Mouse (Mus musculus): ENCODE measurements around the gene Ugt1a7c. TPM values are rescaled to one million over a fixed set of nuclear protein-coding genes. Genes with fewer than 3 reads are reported as not detected.

Ugt1a7c gene
- polyA plus RNA-seq, 1 experiment from 2014 or later, result 0.86 TPM

DNA sequence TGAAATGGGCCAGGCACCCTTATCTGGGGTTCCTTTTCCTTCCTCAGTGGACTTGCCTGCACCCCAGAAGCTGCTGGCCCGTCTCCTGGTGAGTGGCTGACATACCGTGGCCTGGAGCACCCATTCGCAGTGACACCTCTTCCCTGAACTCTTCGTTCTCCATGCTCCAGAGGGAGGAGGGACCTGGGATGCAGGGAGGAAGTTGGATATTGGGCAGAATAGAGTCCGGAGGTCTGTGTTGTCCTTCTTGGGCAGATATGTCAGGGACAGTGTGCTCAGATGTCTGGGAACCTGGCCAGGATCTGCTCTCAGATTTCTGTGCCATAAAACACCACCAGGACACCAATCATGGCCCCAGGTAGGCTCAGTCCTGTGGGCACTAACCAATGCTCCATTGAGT is 145.2 kb downstream of the Ugt1a7c start:
- Histone ChIP-seq H3K36me3 (no peaks in the 10 kb centered on the region), H3K27me3 (no peaks in the 10 kb centered on the region), H3K4me3 (replicated peaks) (no peak overlapping the region), H3K4me1 (replicated peaks) (no peaks in the 10 kb centered on the region), H3K9me3 (peaks cover 94% of the 10 kb centered on the region), H3K27ac (no peak overlapping the region), H3K9ac (replicated peaks) (no peak overlapping the region), H3K4me2 (replicated peaks) (no peak overlapping the region)
- 72% methylated on average over 5 of the region's 5 CpGs for WGBS
- ATAC-seq, result no peak

DNA sequence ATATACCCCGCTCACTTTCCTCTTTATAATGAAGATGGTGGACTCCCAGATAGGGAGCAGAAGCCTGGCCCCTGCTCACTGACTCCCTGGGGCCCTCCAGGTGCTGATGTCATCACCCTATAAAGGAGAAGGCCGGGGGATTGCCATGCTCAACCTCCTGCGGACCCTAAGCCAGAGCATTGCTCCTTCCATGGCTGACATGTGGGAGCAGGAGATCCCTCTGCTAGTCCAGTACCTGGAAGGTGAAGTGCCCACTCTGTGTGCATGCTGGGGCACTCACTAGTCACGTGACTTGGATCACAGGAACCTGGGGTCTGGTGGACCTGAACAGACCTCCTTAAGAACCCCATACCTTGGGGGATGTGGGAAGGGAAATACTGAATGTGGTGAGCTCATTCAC is 145.7 kb downstream of the Ugt1a7c start:
- Histone ChIP-seq H3K4me3 (replicated peaks) (no peak overlapping the region), H3K27me3 (no peaks in the 10 kb centered on the region), H3K4me1 (replicated peaks) (no peaks in the 10 kb centered on the region), H3K9ac (replicated peaks) (no peak overlapping the region), H3K4me2 (replicated peaks) (no peak overlapping the region), H3K36me3 (no peaks in the 10 kb centered on the region), H3K27ac (no peak overlapping the region), H3K9me3 (peaks cover 94% of the 10 kb centered on the region)
- ATAC-seq, result 0 out of 2 replicates have a peak, but pooled peaks have one; percentile 3
- WGBS, result 75% methylated on average over 4 of the region's 4 CpGs

DNA sequence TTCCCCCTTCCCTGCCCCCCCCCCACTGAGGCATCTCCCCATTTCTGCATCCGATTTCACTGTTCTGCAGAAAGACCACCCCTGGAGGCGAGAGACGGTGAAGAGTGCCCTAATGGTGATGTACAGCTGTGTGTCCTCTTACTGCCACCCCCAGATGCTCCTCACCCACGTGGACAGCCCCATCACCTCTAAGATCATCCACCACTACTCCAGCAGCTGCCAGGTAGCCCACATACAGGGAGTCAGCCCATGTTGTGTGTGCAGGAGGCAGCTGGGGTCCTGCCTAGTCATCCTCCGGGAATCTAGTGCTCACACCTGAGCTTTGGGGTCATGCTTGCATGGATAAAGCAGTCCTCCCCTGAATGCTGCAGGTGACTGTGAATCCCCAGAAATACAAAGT is 149.0 kb downstream of the Ugt1a7c start:
- H3K27ac ChIP-seq, result no peak overlapping the region
- no peaks in the 10 kb centered on the region for H3K27me3 ChIP-seq
- peaks cover 96% of the 10 kb centered on the region for H3K9me3 ChIP-seq
- WGBS, result 68% methylated on average over 5 of the region's 5 CpGs
- no peaks in the 10 kb centered on the region for H3K4me1 ChIP-seq (replicated peaks)
- H3K9ac ChIP-seq (replicated peaks), result no peak overlapping the region
- no peak overlapping the region for H3K4me2 ChIP-seq (replicated peaks)
- no peaks in the 10 kb centered on the region for H3K36me3 ChIP-seq
- no peak overlapping the region for H3K4me3 ChIP-seq (replicated peaks)
- ATAC-seq, result no peak

DNA sequence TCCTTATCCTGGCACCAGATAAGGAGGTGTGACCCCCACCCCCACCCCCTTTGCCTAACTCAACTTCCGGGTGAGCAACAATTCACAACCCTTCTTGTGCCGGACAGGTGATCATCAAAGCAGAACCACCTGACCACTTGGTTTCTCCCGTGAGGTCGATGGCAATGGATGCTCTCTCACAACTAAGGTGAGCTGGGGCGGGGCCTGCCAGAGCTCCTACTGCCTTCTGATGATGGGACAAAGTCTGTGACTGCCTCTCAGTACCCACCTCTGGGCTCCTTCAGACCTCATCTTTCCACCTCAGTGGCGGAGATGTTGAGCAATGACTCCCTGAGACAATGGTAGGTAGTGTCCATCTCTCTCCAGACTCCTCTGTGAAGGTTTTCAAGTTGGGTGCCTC is 151.0 kb downstream of the Ugt1a7c start:
- H3K4me3 ChIP-seq (replicated peaks), result no peak overlapping the region
- H3K4me2 ChIP-seq (replicated peaks), result no peak overlapping the region
- no peak for ATAC-seq
- no peak overlapping the region for H3K9ac ChIP-seq (replicated peaks)
- H3K27me3 ChIP-seq, result no peaks in the 10 kb centered on the region
- no peaks in the 10 kb centered on the region for H3K4me1 ChIP-seq (replicated peaks)
- H3K27ac ChIP-seq, result no peak overlapping the region
- no peaks in the 10 kb centered on the region for H3K36me3 ChIP-seq
- peaks cover 96% of the 10 kb centered on the region for H3K9me3 ChIP-seq
- 79% methylated on average over 6 of the region's 6 CpGs for WGBS

DNA sequence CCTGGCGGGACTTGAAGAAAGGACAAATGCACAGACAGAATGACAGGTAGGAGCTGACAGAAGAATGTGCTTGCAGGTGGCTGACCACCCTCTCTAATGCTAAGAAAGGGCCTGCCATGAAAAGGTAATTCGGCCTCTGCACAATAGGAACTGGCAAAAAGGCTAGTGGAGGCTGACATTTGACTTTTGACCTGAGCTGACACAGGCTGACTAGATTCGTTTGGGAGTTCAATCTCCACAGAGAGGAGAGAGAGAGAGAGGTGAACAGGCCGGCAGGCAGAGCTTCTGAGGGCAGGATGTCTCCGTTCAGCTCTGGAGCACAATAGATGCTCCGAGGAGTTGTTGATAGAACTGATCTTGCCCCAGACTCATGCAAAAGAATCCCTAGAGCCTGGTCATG is 151.5 kb downstream of the Ugt1a7c start:
- no peaks in the 10 kb centered on the region for H3K4me1 ChIP-seq (replicated peaks)
- no peaks in the 10 kb centered on the region for H3K27me3 ChIP-seq
- H3K36me3 ChIP-seq, result no peaks in the 10 kb centered on the region
- no peak overlapping the region for H3K9ac ChIP-seq (replicated peaks)
- no peak overlapping the region for H3K27ac ChIP-seq
- 43% methylated on average over 6 of the region's 6 CpGs for WGBS
- H3K9me3 ChIP-seq, result peaks cover 96% of the 10 kb centered on the region
- no peak for ATAC-seq
- no peak overlapping the region for H3K4me3 ChIP-seq (replicated peaks)
- no peak overlapping the region for H3K4me2 ChIP-seq (replicated peaks)

DNA sequence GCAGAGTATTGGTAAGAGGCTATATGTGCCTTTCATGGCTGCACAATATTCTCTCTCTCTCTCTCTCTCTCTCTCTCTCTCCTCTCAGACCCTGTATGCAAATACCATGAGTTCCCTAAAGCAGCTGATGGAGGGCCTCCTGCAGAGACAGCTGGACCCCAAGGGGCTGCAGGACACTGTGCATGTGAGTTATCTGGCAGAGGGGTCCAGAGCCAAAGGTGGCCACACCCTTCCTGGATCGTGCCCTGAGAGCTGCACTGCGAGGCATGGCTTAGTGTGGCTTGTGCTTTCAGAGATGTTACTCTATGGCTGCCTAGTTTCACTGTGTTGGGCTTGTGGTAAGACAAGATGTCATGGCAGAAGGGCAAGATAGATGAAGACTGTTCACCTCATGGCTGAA is 152.8 kb downstream of the Ugt1a7c start:
- Histone ChIP-seq H3K36me3 (no peaks in the 10 kb centered on the region), H3K27ac (no peak overlapping the region), H3K27me3 (no peaks in the 10 kb centered on the region), H3K4me2 (replicated peaks) (no peak overlapping the region), H3K9me3 (peaks cover 95% of the 10 kb centered on the region), H3K4me1 (replicated peaks) (no peaks in the 10 kb centered on the region), H3K4me3 (replicated peaks) (no peak overlapping the region), H3K9ac (replicated peaks) (no peak overlapping the region)
- no peak for ATAC-seq
- WGBS, result 48% methylated on average over 2 of the region's 2 CpGs

DNA sequence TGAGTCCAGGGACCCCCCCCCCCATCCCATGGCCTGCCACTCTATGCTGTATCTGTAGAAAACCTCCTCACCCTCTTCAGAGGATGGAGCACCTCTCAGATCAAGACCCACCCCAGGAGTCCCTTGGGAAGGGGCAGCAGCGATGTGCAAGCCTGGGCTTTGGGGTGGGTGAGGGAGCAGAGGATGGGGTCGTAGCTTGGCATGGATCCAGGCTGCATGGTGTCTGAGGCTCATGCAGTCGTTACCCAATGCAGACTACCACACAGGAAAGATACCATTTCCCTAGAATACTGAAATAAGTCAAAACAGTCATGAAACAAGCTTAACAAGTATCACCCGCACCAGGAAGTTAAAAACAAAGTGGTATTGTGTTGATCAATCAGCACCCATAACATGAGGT is 153.8 kb downstream of the Ugt1a7c start:
- no peak overlapping the region for H3K4me3 ChIP-seq (replicated peaks)
- no peak for ATAC-seq
- H3K27me3 ChIP-seq, result no peaks in the 10 kb centered on the region
- no peak overlapping the region for H3K4me2 ChIP-seq (replicated peaks)
- no peaks in the 10 kb centered on the region for H3K4me1 ChIP-seq (replicated peaks)
- WGBS, result 71% methylated on average over 4 of the region's 4 CpGs
- H3K9ac ChIP-seq (replicated peaks), result no peak overlapping the region
- H3K9me3 ChIP-seq, result peaks cover 96% of the 10 kb centered on the region
- no peak overlapping the region for H3K27ac ChIP-seq
- H3K36me3 ChIP-seq, result no peaks in the 10 kb centered on the region

GRCm38 (mm10) chr1:88249596-88249995 is 154.7 kb downstream of the Ugt1a7c start:
- H3K27me3 ChIP-seq, result no peaks in the 10 kb centered on the region
- no peak for ATAC-seq
- no peaks in the 10 kb centered on the region for H3K36me3 ChIP-seq
- no peaks in the 10 kb centered on the region for H3K4me1 ChIP-seq (replicated peaks)
- H3K27ac ChIP-seq, result no peak overlapping the region
- WGBS, result 76% methylated on average over 7 of the region's 7 CpGs
- H3K9ac ChIP-seq (replicated peaks), result no peak overlapping the region
- H3K9me3 ChIP-seq, result peaks cover 96% of the 10 kb centered on the region
- no peak overlapping the region for H3K4me3 ChIP-seq (replicated peaks)
- no peak overlapping the region for H3K4me2 ChIP-seq (replicated peaks)

DNA sequence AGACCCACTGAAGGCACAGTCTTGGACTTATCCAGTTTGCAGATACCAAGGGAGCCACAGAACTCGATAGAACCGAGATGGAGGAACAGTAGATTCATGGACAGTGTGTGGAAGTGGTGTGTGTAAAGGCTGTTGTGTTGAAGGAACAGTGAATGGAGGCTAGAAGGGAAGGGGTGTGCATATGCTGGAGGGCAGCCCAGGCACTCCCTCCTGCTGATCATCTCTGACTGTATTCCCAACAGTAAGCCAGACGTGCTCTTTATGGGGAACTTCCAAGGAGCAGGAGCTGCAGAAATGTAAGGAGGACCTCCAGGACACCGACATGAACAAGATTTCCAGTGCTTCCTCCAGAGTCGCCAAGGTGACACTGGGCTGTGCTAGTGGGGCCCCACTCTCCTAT is 155.2 kb downstream of the Ugt1a7c start:
- Histone ChIP-seq H3K4me3 (replicated peaks) (no peak overlapping the region), H3K4me1 (replicated peaks) (no peaks in the 10 kb centered on the region), H3K9ac (replicated peaks) (no peak overlapping the region), H3K9me3 (peaks cover 96% of the 10 kb centered on the region), H3K27me3 (no peaks in the 10 kb centered on the region), H3K4me2 (replicated peaks) (no peak overlapping the region), H3K27ac (no peak overlapping the region), H3K36me3 (no peaks in the 10 kb centered on the region)
- ATAC-seq, result no peak
- 82% methylated on average over 5 of the region's 5 CpGs for WGBS

DNA sequence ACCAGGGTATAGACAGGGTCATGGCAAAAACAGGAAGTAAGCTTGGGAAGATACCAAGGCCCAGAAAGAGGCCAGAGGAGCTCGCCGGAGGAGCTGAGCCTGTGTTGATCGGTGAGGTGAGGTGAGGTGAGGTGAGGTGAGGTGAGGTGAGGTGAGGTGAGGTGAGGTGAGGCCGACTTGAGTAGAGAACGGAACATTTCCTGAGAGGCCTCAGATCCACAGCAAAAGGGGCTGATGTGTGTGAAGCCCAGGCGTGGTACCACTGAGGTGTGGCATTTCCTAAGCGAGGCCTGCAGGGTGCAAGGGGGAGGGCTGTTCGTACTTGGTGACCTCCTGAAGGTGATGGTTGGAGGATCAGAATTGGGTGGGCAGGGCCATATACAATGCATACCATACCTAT is 158.2 kb downstream of the Ugt1a7c start:
- Histone ChIP-seq H3K9ac (replicated peaks) (no peak overlapping the region), H3K36me3 (no peaks in the 10 kb centered on the region), H3K4me3 (replicated peaks) (no peak overlapping the region), H3K9me3 (peaks cover 97% of the 10 kb centered on the region), H3K27me3 (no peaks in the 10 kb centered on the region), H3K4me1 (replicated peaks) (no peaks in the 10 kb centered on the region), H3K27ac (no peak overlapping the region), H3K4me2 (replicated peaks) (no peak overlapping the region)
- no peak for ATAC-seq
- 75% methylated on average over 8 of the region's 8 CpGs for WGBS

DNA sequence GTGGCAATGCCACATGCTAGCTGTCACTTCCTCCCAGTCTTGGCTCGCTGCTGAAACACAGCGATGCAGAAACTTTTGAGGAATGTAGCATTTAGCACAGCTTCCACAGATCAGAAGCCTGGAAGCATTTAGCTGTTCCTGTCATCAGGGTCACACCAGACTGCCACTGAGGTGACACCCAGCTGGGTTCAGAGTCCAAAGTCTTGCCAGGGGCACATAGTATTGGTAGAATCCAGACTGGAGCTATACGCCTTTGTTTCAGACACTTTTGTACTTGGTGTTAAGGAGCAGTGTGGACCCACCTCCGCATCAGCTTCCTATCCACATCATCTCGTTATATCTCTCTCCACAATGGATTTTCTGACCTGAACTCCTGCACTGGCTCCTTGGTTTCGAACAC is 158.7 kb downstream of the Ugt1a7c start:
- Histone ChIP-seq H3K9ac (replicated peaks) (no peak overlapping the region), H3K27me3 (no peaks in the 10 kb centered on the region), H3K4me1 (replicated peaks) (no peaks in the 10 kb centered on the region), H3K36me3 (no peaks in the 10 kb centered on the region), H3K4me3 (replicated peaks) (no peak overlapping the region), H3K9me3 (peaks cover 96% of the 10 kb centered on the region), H3K4me2 (replicated peaks) (no peak overlapping the region), H3K27ac (no peak overlapping the region)
- no peak for ATAC-seq
- 73% methylated on average over 6 of the region's 6 CpGs for WGBS

- Histone ChIP-seq H3K4me3 (replicated peaks) (no peak overlapping the region), H3K27me3 (no peaks in the 10 kb centered on the region), H3K9ac (replicated peaks) (no peak overlapping the region), H3K4me1 (replicated peaks) (no peaks in the 10 kb centered on the region), H3K9me3 (peaks cover 87% of the 10 kb centered on the region), H3K36me3 (peaks cover 9% of the 10 kb centered on the region), H3K27ac (no peak overlapping the region), H3K4me2 (replicated peaks) (no peak overlapping the region)
- WGBS, result 88% methylated on average over 12 of the region's 12 CpGs
- 0 out of 2 replicates have a peak, but pooled peaks have one; percentile 1 for ATAC-seq
Measured at GRCm38 (mm10) chr1:88254793-88255465, 160.1 kb downstream of the Ugt1a7c start.

- WGBS, result 52% methylated on average over 2 of the region's 2 CpGs
- no peaks in the 10 kb centered on the region for H3K4me1 ChIP-seq (replicated peaks)
- no peak overlapping the region for H3K4me3 ChIP-seq (replicated peaks)
- H3K9me3 ChIP-seq, result peaks cover 82% of the 10 kb centered on the region
- ATAC-seq, result 0 out of 2 replicates have a peak, but pooled peaks have one; percentile 0
- H3K27ac ChIP-seq, result no peak overlapping the region
- H3K27me3 ChIP-seq, result no peaks in the 10 kb centered on the region
- H3K9ac ChIP-seq (replicated peaks), result no peak overlapping the region
- peaks cover 15% of the 10 kb centered on the region for H3K36me3 ChIP-seq
- H3K4me2 ChIP-seq (replicated peaks), result no peak overlapping the region
Measured at GRCm38 (mm10) chr1:88255466-88255857, 160.6 kb downstream of the Ugt1a7c start.
